Mouse (Mus musculus) spleen, adult 12 weeks (tissue): ENCODE data around the gene Trappc10.
"Not testable (repeated sequence)": the region's sequence is repeated elsewhere in the genome, so short reads cannot be mapped to it uniquely, and the experiment has no call there.

ENCODE experiments used
- DNase-seq: peaks from one replicate; pipeline ENCODE4 v3.0.0; 2022; ENCODE audit warnings: low spot score

Gene Trappc10

DNA sequence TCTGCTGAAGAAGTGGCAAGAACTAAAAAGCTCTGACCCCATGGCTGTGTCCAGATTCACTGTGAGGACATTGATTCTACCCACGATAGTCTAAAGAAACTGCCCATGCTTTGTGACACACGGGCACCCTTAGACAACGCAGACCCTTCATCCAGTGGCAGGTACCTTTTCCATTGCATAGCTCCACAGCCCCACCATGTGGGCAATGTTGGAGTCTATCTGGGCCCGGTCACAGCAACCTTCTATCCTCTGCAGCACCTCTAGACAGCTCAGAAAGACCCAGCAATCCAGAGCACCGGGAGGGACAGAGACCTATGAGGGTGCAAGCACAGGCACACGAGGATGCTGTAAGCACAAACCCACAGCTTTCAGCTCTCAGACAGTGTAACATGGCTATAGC, 33.1 kb downstream of the Trappc10 start:
- no peak for DNase-seq

- no peak for DNase-seq
Measured at GRCm38 (mm10) chr10:78201182-78201581, 43.3 kb downstream of the Trappc10 start.

DNA sequence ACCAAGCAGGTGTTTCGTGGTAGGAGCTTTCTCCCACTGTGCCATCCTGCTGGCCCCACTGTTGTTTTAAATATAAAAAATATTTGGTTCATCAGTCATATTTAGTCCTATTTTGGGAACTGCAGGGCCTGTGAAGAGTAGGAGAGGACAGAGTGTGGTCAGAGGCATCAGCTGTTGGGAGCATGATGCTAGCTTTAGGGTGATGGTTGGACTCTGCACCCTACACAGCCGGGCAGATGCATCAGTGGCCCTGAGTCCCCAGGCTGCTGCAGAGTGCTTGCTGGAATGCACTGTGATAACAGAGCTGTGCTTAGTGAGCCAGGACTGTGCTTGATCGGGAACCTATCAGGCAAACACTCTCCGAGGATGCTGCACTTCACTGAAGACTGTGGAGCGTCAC, 51.5 kb downstream of the Trappc10 start:
- no peak for DNase-seq

DNA sequence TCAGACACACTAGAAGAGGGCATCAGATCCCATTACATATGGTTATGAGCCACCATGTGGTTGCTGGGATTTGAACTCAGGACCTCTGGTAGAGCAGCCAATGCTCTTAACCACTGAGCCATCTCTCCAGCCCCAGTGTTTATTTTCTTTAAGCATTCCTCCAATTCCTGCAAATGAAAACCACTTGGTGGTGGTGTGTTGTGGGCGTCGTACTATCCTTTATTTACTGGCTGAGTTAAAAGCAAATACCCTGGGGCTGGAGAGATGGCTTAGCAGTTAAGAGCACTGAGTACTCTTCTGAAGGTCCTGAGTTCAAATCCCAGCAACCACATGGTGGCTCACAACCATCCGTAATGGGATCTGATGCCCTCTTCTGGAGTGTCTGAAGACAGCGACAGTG, 58.4 kb downstream of the Trappc10 start:
- not testable (repeated sequence) for DNase-seq

- no peak for DNase-seq
Measured at GRCm38 (mm10) chr10:78185381-78185725, 59.1 kb downstream of the Trappc10 start.

DNA sequence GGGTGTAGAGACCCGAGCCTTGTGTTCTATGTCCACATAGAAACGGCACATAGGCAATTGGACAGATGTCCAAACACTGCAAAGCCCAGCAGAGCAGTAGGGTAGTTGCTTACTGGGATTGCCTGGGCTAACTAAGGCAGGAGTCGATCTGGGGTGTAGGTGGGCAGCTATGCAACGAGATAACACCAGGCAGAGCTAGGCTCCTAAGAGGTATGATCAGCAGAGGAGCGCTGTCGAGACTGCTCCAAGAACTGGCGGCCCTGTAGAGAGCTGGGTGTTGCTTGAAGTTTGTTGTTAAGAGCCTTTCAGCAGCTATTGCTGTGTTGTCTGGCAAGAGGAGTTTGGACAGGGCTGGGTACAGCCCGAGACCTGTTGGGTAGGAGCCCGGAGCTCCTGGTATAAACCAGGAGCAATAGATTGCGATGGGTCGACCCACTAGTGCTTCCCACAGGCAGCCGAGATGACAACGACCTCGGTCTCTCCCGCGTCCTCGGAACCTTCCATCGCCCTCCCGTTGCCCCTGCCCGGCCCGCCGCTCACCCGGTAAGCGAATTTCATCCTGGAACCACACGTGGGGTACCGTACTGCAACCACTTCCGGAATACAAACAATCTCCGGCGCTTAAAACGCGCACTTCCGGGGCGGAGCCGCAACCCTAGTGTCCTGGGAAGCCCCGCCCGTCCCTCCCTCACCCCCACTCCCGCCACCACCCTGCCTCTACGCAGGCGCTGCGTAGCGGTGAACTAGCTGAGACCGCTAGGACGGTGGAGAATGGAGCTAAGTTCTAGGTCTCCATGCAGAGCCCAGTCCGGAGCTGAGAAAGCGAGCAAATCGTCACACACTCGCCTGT, 59.7 kb downstream of the Trappc10 start, which contains the start of gene Pwp2:
Gene Pwp2, minus strand, starts transcription at position 619 of the 850 bp plus-strand sequence.
- DNase-seq, result peak; percentile 78

- DNase-seq, result no peak
Measured at GRCm38 (mm10) chr10:78183577-78183976, 60.9 kb downstream of the Trappc10 start.

DNA sequence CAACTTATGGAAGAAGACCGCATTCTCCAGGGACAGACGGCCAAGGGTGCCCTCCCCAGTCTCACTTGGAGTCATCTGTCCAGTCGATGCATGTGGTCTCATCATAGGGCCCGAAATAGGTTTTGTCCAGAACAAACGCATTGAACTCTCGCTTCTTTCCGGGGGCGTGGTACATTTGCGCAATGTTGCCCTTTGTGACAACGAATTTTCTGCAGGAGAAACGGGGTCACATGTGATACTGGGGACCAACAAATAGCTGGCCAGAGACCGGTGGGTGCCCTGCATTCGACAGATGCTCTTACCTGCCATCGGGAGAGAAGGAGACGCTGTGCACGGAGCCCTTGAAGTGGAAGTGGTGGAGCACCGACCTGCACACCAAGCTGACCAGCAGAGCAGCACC, 62.1 kb downstream of the Trappc10 start:
- no peak for DNase-seq

- DNase-seq, result no peak
Measured at GRCm38 (mm10) chr10:78174474-78174873, 70.0 kb downstream of the Trappc10 start.

DNA sequence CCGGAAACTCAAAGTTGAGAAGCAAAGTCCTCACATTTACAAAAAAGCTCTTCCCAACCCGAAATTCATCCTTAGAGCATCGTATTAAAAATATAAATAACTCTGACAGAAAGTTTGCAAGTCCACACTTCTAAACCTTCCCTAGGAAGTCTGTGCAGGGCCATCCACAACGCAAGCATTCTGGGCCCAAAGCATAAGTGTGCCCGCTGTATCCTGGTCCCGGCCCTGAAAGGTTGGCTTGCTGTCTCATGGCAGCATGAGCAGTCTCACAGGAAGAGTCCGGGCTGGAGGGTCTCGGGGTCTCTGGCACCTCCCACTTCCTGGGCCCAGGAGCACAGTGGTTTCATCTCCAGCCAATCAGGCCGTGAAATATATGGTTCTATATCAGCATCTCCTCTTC, 72.9 kb downstream of the Trappc10 start:
- no peak for DNase-seq

- no peak for DNase-seq
Measured at GRCm38 (mm10) chr10:78171057-78171456, 73.4 kb downstream of the Trappc10 start.

- DNase-seq, result no peak
Measured at GRCm38 (mm10) chr10:78170445-78170844, 74.0 kb downstream of the Trappc10 start.

DNA sequence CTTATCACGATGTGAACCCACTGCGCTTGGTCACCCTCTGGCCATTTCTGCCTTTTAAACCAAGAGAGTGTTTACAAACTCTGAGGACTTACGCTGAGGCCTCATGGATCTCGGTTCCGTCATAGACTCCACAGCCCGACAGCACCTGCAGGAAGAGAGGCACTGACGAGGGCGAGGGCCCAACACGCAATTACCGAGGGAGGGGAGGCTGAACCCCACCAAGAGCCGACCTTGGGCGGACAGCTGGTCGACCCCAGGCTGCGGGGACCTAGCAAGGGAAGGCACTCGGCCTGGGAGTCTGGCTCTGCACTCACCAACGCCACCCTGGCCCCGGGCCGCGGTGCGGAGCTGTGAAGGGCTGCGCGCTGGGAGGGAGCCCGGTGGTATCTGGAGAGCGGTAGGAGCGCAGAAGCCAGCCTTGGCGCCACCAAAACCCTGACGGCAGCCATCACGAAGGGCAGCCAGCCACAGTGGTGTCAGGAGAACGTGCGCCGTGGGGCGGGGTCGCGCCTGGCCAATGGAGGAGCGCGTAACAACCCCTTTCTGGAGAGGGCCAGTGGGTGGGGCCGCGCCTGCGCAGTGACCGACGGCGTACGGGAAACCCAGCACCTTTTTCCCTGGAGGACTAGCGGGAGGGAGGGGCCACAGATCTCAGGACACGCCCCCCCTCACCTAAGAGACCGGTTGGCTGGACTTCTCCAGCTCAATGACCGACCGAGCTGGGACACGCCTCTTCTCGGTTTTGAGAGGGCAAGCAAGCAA, 75.0 kb downstream of the Trappc10 start, which contains the start of gene D10Jhu81e:
Gene D10Jhu81e, minus strand, starts transcription at position 502 of the 762 bp plus-strand sequence.
- peak; percentile 100 for DNase-seq

DNA sequence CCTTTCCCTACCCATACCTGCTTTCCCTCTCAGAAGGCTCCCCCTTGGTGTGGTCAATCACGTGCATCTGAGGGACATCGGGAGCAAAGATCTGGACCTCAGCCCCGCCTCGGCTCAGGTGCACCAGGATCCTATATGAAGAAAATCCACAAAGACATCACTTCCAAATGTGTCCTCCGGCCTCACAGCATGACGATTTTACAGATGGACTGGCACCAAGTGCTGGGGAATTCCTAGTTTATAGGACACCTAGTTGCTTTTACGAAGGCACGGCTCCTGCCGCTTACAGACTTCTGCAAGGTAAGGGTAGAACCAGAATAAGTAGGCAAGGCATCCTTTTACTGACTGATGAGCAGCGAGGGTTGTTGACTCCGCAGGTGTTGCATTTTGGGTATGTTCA, 75.6 kb downstream of the Trappc10 start:
- no peak for DNase-seq

DNA sequence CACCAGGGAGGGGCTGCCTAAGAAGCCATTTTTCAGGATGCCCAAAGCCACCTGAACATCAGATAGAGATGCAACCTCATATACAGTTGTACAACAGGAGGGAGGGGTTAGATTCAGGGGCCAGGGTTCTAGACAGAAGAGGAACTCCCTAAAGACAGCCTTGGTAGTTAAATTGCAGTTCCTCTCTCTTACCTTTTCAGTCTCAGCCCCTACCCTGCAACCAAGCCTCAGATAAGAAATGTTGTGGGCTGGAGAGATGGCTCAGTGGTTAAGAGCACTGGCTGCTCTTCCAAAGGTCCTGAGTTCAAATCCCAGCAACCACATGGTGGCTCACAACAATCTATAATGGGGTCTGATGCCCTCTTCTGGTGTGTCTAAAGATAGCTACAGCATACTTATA, 76.7 kb downstream of the Trappc10 start:
- no peak for DNase-seq

- DNase-seq, result no peak
Measured at GRCm38 (mm10) chr10:78167333-78167732, 77.1 kb downstream of the Trappc10 start.

DNA sequence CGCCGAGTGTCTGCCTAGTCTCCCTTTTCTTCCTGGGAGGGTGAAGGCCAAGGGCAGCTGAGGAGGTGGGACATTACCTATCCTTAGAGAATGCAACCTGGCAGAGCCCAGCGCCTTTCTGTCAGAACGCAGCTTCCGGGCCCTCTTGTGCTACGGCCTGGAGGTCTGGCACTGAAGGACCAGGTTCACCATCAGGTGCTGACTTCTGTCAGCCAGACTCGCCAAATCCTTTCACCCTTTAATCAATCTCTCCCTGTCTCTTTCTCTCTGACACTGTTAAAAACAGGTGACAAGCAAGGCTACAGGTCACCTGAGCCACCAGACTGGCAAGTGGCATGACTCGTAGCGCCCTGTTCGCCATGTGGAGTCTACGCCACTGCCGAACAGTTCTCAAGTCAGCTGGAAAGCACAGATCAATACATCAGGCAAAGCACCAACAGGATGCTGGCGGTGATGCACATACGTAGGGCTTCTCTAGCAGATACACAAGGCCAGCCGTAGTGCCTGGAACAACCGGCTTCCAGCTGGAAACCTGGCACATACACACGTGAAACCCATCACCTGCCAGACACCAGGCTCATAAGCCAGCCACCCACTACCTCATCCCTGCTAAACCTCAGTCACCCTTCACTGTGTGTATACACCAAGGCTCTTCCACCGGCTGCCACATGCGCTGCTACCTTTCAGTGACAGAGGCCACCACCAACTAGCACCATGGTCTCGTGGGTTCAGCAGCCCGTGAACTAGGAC, 79.0 kb downstream of the Trappc10 start:
- no peak for DNase-seq

GRCm38 (mm10) chr10:78164786-78165185, 79.7 kb downstream of the Trappc10 start:
- DNase-seq, result no peak

GRCm38 (mm10) chr10:78163923-78164322, 80.5 kb downstream of the Trappc10 start:
- peak; percentile 37 for DNase-seq

- no peak for DNase-seq
Measured at GRCm38 (mm10) chr10:78163241-78163640, 81.2 kb downstream of the Trappc10 start.

DNA sequence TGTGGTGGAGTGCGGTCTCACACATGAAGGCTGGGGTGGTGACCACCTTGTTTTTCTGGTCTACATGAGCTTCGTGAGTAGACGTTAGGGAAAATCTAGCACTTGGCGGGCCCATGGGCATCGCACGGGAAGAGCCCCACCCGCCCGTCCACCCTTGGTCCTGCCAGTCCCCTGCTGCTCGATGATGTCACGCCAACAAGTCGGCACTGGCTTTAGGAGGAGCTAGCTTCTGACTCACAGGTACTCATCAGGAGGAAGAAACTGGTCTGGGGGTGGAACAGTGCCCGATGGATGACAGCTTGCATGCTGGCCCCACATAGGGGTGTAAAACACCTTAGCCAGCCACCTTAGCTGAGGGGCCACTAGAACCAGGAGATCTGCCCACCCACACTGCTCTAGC, 81.8 kb downstream of the Trappc10 start:
- DNase-seq, result no peak

- DNase-seq, result no peak
Measured at GRCm38 (mm10) chr10:78161096-78161495, 83.3 kb downstream of the Trappc10 start.
